Mouse (Mus musculus) right cerebral cortex, postnatal 10 days (tissue): ENCODE data around the gene Prr14.

Experiments used
- DNase-seq, 2 experiments: peaks; one replicate each; pipeline ENCODE4 v3.0.0; 2021; ENCODE audit warnings: low spot score in 2 of 2

The Prr14 gene

DNA sequence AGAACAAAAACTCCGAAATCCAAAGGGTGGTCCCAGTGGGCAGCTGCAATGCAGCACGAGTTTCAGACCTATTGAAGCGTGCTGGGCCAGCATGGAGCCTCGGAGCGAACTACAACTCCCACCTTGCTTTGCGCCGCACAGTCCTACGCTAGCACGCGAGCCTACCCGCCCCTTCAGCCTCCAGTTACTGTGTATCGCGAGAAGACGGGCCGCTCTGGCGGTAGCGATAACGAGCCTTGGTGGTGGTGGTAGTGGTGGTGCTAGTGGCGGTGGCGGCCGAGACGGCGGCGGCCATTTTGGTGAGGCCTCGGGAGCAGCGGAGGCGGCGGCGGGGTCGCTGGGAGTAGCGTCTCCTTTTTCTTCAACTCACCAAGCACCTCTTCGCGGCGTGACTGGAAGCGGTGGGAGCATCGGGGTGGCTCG lies 52.4 kb downstream of the Prr14 start, which contains the start of gene Srcap:
Srcap (plus strand) TSS at position 176 of the 423 bp plus-strand sequence.
- peak; percentile 98 to 99 for DNase-seq

DNA sequence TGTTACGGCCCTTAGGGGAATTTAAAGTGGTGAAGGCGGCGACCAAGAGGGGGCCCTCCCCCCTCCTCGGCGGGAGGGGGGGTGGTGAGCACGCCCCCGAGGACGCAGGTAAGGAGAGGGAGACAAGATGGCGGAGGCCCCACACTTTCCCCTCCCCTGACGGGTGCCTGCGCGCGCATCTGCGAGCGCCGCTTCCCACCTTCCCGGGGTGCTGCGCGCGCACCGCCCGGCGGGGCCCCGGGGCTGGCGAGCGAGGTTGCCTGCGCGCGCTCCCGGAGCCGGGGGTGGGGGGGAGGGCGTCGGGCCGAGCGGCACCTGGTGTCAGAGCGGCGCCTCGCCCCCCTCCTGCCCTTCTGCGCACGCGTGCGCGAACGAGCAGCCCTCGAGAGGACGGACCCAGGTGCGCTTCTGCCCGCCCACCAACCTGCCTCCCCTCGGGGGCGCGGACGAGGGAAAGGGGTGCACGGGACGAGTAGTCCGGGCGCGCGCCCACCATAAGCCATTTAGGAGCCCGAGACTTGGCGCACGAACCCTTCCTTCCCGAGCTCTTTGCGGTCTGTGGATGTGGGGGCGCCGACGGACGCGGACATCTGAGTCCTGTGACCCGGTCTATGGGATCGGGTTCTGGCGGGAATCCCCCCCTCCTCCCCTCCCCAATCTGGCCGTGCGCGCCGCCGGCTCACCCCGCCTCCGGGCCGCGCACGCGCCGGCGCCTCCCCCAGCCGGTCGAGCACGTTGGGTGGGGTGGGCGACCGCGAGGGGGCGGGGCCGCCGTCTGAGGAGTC lies 53.0 kb downstream of the Prr14 start:
- peak; percentile 93 to 94 for DNase-seq

DNA sequence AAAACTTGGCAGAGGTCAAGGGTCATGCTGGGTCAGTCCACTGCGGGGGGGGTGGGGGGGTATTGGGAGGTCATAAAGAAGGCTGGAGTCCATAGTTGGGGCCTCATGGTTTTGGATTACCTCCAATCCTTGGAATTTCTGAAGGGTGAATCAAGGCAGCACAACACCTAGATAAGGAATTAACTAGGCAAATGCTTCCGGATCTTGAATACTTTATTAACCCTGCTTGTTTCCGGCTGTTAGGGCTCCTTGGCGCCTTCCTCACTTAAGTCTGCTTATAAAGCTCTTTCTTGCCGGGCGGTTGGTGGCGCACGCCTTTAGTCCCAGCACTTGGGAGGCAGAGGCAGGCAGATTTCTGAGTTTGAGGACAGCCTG lies 53.6 kb downstream of the Prr14 start:
- DNase-seq = no peak

DNA sequence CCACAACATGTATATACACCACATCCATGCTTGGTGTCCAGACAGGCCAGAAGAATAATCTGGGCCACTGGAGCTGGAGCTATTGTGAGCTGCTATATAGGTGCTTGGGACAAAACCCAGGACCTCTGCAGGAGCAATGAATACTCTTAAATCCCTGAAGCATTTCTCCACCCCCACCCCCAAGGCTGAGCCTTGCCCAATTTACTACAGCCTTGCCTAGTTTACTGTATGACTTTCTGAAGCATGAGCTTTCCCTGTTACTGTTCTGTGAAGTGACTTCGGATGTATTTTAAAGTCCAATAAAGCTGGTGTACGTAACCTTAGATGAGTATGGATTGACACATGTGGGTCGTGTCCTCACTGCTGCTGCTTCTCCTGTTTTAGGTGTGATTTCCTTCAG lies 54.4 kb downstream of the Prr14 start:
- DNase-seq = no peak

DNA sequence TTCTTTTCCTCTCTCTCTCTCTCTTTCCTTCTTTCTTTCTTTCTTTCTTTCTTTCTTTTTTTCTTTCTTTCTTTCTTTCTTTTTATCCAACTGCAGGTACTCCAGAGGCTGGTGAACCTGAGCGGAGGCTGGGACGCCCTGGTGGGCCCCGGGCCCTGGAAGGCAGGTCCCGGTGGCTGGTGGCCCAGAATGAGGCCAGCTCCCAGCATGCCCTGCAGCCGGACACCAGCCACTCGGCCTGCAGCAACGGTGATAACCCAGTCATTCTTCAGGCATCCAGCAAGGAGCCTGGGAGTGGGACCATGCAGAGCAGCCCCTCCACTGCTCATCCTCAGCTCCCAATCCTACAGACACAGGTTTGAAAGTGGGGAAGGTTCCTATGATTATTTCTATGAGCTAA lies 56.4 kb downstream of the Prr14 start:
- peak in 1 of 2 experiments; percentile 29 for DNase-seq

DNA sequence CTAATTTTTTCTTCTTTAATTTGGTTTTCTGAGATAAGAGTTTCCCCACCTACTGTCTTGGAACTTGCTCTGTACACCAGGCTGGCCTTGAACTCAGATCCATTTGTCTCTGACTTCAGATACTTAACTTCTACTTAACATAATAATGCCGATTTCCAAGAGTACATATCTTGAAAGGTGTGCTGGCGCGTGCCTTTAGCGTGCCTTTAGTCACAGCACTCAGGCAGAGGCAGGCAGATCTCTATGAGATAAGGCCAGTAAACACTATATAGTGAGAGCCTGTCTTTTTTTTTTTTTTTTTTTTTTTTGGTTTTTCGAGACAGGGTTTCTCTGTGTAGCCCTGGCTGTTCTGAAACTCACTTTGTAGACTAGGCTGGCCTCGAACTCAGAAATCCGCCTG lies 56.9 kb downstream of the Prr14 start:
- no peak for DNase-seq

DNA sequence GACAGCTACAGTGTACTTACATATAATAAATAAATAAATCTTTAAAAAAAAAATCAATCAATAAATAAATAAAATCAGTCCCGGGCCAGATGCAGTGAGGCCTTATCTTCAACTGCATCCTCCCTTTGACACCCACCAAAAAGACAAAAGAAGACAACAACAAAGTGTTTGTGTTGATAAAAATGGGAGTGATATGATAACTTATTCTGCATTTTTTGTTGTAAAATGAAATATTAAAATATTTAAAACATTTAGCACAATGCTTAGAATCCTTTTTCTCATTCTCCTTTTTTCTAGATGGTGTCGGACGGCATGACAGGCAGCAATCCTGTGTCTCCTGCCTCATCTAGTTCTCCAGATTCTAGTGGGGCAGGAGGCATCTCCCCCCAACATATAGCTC lies 59.9 kb downstream of the Prr14 start, which contains the start of gene Gm42715:
Gm42715 (plus strand) TSS at position 301 of the 400 bp plus-strand sequence.
- no peak for DNase-seq
